Mouse (Mus musculus) lung, postnatal 0 days (tissue): ENCODE measurements around the gene Tmem217.

Experiments
- CTCF ChIP-seq: IDR thresholded peaks from 2 replicates; pipeline ENCODE4 v1.5.1; 2016; ENCODE audit warnings: antibody characterized with exemption, mild to moderate bottlenecking
- EP300 ChIP-seq: IDR thresholded peaks from 2 replicates; pipeline ENCODE4 v1.6.1; 2016; ENCODE audit warnings: antibody characterized with exemption, mild to moderate bottlenecking, control low read depth

- TF ChIP-seq CTCF, result no peak
- TF ChIP-seq EP300, result no peak
Measured at GRCm38 (mm10) chr17:29531757-29532384, 20.3 kb downstream of the Tmem217 start.
